Mouse (Mus musculus) lung, embryonic 16.5 days (tissue): Measurements from ENCODE around the gene Srgap3. TPM values are rescaled to one million over a fixed set of nuclear protein-coding genes. Genes with fewer than 3 reads are reported as not detected.
"Not testable (repeated sequence)": the region's sequence is repeated elsewhere in the genome, so short reads cannot be mapped to it uniquely, and the experiment has no call there.

ENCODE experiments used
- ATAC-seq: fragments of 200-750 bp; cut with Nextera tagmentation; 2 replicates; pipeline ENCODE4 v1.8.0; 2017; ENCODE audit warnings: low read depth, mild to moderate bottlenecking, moderate library complexity
- H3K27ac ChIP-seq: fragments of 300-500 bp; sonication (generic); 2 replicates; pipeline ENCODE4 v1.5.1; 2014; ENCODE audit warnings: mild to moderate bottlenecking, control low read depth, low read length
- H3K27me3 ChIP-seq: fragments of 300-500 bp; sonication (generic); 2 replicates; pipeline ENCODE4 v1.6.1; 2014; ENCODE audit warnings: low read depth, low read length, mixed read lengths; ENCODE audit not compliant: control insufficient read depth, insufficient read depth
- H3K36me3 ChIP-seq: fragments of 300-500 bp; sonication (generic); 2 replicates; pipeline ENCODE4 v1.6.1; 2014; ENCODE audit warnings: low read length; ENCODE audit not compliant: control insufficient read depth, insufficient read depth
- H3K4me1 ChIP-seq: fragments of 300-500 bp; sonication (generic); replicated peaks from 2 replicates; pipeline ENCODE4 v1.6.1; 2014; ENCODE audit warnings: low read length, mixed read lengths; ENCODE audit not compliant: control insufficient read depth, insufficient read depth
- H3K4me2 ChIP-seq: fragments of 300-500 bp; sonication (generic); 2 replicates; pipeline ENCODE4 v1.6.1; 2014; ENCODE audit warnings: low read depth, low read length, control low read depth
- H3K4me3 ChIP-seq: fragments of 300-500 bp; sonication (generic); 2 replicates; pipeline ENCODE4 v1.5.1; 2014; ENCODE audit warnings: mild to moderate bottlenecking, low read length, control low read depth
- H3K9ac ChIP-seq: fragments of 300-500 bp; sonication (generic); 2 replicates; pipeline ENCODE4 v1.6.1; 2014; ENCODE audit warnings: low read length, control low read depth
- H3K9me3 ChIP-seq: fragments of 300-500 bp; sonication (generic); 2 replicates; pipeline ENCODE4 v1.6.1; 2016; ENCODE audit warnings: low read length; ENCODE audit not compliant: control insufficient read depth
- WGBS: fragments of 180-500 bp; shearing (Covaris S2); extraction: QIAGEN DNeasy Blood & Tissue Kit; methylation state at CpG from one replicate; pipeline ENCODE4 v1.1.7; 2014; 5-methylcytosine and 5-hydroxymethylcytosine counted together
- polyA plus RNA-seq: library from polyadenylated mRNA; unstranded; fragments of >200 nt; fragmentation: Nextera tagmentation; extraction: Ambion mirVana; gene quantifications from 2 replicates; pipeline ENCODE4 v1.2.1, GENCODE M21; 2015

Gene Srgap3
- polyA plus RNA-seq, 1 experiment from 2014 or later = 3.3 TPM

GRCm38 (mm10) chr6:112720409-112721080 is 226.5 kb downstream of the Srgap3 start:
- 75% methylated on average over 5 of the region's 5 CpGs for WGBS
- no peak for ATAC-seq
- H3K4me2 ChIP-seq = no peak overlapping the region
- H3K4me3 ChIP-seq = no peak overlapping the region
- H3K9me3 ChIP-seq = no peaks in the 10 kb centered on the region
- H3K4me1 ChIP-seq = no peaks in the 10 kb centered on the region
- no peak overlapping the region for H3K9ac ChIP-seq
- no peak overlapping the region for H3K27ac ChIP-seq
- H3K27me3 ChIP-seq = no peaks in the 10 kb centered on the region
- no peaks in the 10 kb centered on the region for H3K36me3 ChIP-seq

- 82% methylated on average over 1 of the region's 1 CpGs for WGBS
- no peak overlapping the region for H3K4me3 ChIP-seq
- H3K4me2 ChIP-seq = no peak overlapping the region
- ATAC-seq = no peak
- H3K36me3 ChIP-seq = no peaks in the 10 kb centered on the region
- H3K27me3 ChIP-seq = no peaks in the 10 kb centered on the region
- no peak overlapping the region for H3K27ac ChIP-seq
- H3K9me3 ChIP-seq = no peaks in the 10 kb centered on the region
- H3K4me1 ChIP-seq = no peaks in the 10 kb centered on the region
- H3K9ac ChIP-seq = no peak overlapping the region
Observed at GRCm38 (mm10) chr6:112719983-112720382, 227.1 kb downstream of the Srgap3 start.

DNA sequence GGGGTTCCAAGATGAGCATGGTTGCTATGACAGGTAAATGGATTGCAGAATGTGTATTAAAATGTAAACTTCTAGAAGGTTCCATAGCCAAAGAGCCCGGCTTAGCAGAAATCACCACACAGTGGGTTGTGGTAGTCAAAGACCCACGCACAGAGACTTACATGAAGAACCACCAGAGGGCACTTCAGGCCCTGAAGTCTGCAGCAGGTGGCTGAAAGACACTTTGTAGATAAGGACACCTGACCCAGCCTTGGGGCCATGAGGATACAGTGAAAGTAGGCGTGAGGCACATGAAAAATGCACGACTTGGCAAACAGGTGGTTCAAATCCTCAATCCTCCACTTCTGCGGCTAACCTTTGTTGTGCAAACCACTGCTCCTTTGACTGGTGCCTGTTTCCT is 229.9 kb downstream of the Srgap3 start:
- Histone ChIP-seq H3K9me3 (no peaks in the 10 kb centered on the region), H3K36me3 (no peaks in the 10 kb centered on the region), H3K27me3 (no peaks in the 10 kb centered on the region), H3K27ac (no peak overlapping the region), H3K4me1 (no peaks in the 10 kb centered on the region), H3K4me3 (no peak overlapping the region), H3K9ac (no peak overlapping the region), H3K4me2 (no peak overlapping the region)
- no peak for ATAC-seq
- WGBS = 40% methylated on average over 5 of the region's 5 CpGs

DNA sequence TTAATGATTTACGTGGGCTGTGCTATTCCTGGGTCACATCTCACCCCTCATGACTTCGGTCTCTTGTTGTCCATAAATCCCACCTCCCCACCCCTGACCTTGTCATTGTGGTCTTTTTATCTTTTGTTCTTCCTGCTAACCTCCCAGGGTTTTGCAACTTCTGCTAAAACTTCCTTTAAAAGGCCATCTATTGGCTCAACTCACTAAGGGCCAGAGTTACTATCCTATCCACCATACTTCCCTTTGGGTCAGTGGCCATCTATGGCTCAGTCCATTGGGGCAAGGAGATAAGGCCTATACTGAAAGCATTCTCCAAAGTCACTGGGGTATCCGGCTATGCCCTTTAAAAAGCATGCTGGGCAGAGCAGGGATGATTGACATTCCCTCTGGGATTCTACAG is 233.1 kb downstream of the Srgap3 start:
- ATAC-seq = no peak
- Histone ChIP-seq H3K9me3 (no peaks in the 10 kb centered on the region), H3K27ac (no peak overlapping the region), H3K4me2 (no peak overlapping the region), H3K27me3 (no peaks in the 10 kb centered on the region), H3K4me3 (no peak overlapping the region), H3K36me3 (no peaks in the 10 kb centered on the region), H3K9ac (no peak overlapping the region), H3K4me1 (no peaks in the 10 kb centered on the region)
- WGBS = 81% methylated on average over 3 of the region's 3 CpGs

- ATAC-seq, H3K36me3 ChIP-seq, H3K27me3 ChIP-seq, H3K4me1 ChIP-seq, H3K9me3 ChIP-seq, H3K4me2 ChIP-seq, H3K9ac ChIP-seq, H3K27ac ChIP-seq, H3K4me3 ChIP-seq: not testable (repeated sequence)
- WGBS = 71% methylated on average over 4 of the region's 4 CpGs
Observed at GRCm38 (mm10) chr6:112702296-112702695, 244.8 kb downstream of the Srgap3 start.

- WGBS = 0% methylated on average over 1 of the region's 1 CpGs
- H3K9me3 ChIP-seq = no peaks in the 10 kb centered on the region
- ATAC-seq = no peak
Observed at GRCm38 (mm10) chr6:112700392-112700791, 246.7 kb downstream of the Srgap3 start.

GRCm38 (mm10) chr6:112699115-112699514 is 248.0 kb downstream of the Srgap3 start:
- no peak for ATAC-seq
- Histone ChIP-seq H3K9ac (no peak overlapping the region), H3K4me1 (peaks cover 4% of the 10 kb centered on the region), H3K4me3 (no peak overlapping the region), H3K36me3 (no peaks in the 10 kb centered on the region), H3K27me3 (no peaks in the 10 kb centered on the region), H3K27ac (no peak overlapping the region), H3K4me2 (no peak overlapping the region), H3K9me3 (no peaks in the 10 kb centered on the region)
- 59% methylated on average over 1 of the region's 1 CpGs for WGBS

More at GRCm38 (mm10) chr6:112700392-112700791, 246.7 kb downstream of the Srgap3 start:
- Histone ChIP-seq H3K36me3 (no peaks in the 10 kb centered on the region), H3K27ac (no peak overlapping the region), H3K4me1 (peaks cover 3% of the 10 kb centered on the region), H3K4me3 (no peak overlapping the region), H3K27me3 (no peaks in the 10 kb centered on the region), H3K9ac (no peak overlapping the region), H3K4me2 (no peak overlapping the region)

DNA sequence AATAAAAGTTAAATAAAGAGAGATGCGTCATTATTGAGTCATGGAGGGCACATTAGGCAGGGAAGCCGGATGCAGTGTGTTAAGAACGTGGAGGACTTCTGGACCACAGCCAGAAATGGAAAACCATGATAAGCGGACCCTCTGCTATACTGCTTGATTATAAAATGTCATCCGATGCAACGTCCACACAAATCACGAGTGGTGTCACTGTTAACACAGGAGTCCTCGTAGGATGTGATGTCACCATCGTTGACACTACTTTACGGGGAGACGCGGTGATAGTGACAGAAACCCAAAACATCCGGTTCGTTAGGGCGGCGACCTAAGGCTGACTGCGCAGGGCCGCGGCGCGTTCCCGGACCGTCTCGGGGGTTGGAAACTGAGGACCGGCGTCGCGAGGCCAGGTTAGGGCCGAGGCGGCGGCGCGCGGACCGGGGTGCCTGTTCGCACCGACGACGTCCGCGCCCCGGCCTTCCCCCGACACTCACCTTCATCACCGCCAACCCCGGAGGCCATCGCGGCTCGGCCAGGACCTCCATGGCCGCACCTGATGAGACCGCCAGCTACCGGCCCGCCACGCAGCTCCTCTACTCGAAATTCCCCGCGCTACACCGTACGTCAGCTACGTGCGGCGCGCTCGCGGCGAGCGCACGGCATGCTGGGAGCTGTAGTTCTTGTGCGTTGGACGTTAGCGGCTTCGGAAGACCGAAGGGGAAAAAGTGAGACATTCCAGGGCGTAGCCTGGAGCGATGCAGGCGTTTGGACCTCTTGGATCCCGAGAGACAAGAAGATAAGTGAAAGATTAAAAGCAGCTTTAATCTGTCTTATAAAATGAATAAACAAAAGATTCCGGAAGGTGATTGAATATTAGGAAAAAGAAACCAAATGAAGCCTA is 250.8 kb downstream of the Srgap3 start, which contains the start of gene Rad18:
Gene Rad18 (minus strand): TSS at position 631 of the 895 bp plus-strand sequence.
- Histone ChIP-seq H3K36me3 (peaks cover 2% of the 10 kb centered on the region; the same call in 1 of the 2 replicates), H3K27me3 (no peaks in the 10 kb centered on the region), H3K4me3 (peak within 1 kb of the TSS; percentile 80), H3K4me2 (peak within 1 kb of the TSS; percentile 66), H3K27ac (peak within 1 kb of the TSS; percentile 74), H3K9me3 (no peaks in the 10 kb centered on the region), H3K9ac (peak within 1 kb of the TSS; percentile 80), H3K4me1 (peaks cover 4% of the 10 kb centered on the region)
- ATAC-seq = peak; percentile 97
- WGBS = under 1% methylated on average over 74 of the region's 77 CpGs

DNA sequence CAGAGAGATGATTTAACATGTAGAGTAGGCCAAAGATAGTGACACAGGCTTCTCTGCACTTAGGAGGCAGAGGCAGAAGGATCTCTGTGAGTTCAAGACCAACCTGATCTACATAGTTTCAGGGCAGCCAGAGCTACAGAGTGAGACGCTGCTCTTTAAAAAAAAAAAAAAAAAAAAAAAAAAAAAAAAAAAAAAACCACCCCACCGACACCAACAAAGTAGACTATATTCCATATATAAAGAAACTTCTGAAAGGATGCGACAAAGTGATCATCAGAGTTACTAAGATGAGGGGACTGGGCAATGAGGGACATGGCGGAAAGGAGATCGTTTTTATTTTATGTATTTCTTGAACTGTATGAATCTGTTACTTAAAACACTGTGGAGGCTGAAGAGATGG is 252.6 kb downstream of the Srgap3 start:
- Histone ChIP-seq H3K36me3 (peaks cover 6% of the 10 kb centered on the region; the same call in 1 of the 2 replicates), H3K27ac (no peak overlapping the region), H3K4me1 (peaks cover 4% of the 10 kb centered on the region), H3K4me2 (no peak overlapping the region), H3K27me3 (no peaks in the 10 kb centered on the region), H3K9ac (no peak overlapping the region), H3K4me3 (no peak overlapping the region), H3K9me3 (no peaks in the 10 kb centered on the region)
- 89% methylated on average over 5 of the region's 5 CpGs for WGBS
- no peak for ATAC-seq
